Mouse (Mus musculus) thymus, adult 18-20 months (tissue): ENCODE results near the gene Pip5kl1.
A peak's percentile ranks its signal among the peaks of the same experiment; 100 is the strongest.

Experiments used
- DNase-seq, 2 experiments: peaks; one replicate each; pipeline ENCODE4 v3.0.0; 2022; ENCODE audit warnings: mixed read lengths in 2 of 2

Pip5kl1 gene

GRCm38 (mm10) chr2:32585149-32585714, 10.6 kb downstream of the Pip5kl1 start:
- DNase-seq: no peak

- DNase-seq: peak; percentile 84 to 85
These were observed 12.3 kb downstream of the Pip5kl1 start, which contains the start of gene St6galnac4 for GRCm38 (mm10) chr2:32586871-32587351. Gene St6galnac4, plus strand, starts transcription at chr2:32587095.

- no peak for DNase-seq
These were observed 13.2 kb downstream of the Pip5kl1 start for GRCm38 (mm10) chr2:32587731-32588321.

DNA sequence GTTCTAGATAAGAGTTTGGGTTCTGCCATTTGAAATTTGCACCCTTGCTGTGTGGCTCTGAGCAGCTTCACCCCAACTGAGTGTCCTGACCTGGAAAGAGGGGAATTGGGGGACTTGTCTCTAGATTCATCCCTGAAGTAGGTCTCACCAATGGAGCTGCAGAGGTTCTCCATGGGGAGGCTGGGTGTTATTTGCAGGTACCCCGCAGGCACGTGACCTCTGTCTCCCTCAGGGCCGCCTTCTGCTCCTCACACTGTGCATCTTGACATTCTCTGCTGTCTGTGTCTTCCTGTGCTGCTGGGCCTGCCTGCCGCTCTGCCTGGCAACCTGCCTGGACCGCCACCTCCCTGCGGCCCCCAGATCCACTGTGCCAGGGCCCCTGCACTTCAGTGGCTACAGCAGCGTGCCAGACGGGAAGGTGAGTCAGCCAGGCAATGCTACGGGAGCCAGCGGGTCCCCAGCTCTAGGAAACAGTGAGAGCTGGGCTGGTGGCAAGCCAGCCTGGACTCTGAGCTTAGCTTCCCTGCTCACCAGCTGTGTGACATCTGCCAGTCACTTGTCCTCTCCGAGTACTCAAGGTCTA, 14.7 kb downstream of the Pip5kl1 start:
- DNase-seq: no peak

DNA sequence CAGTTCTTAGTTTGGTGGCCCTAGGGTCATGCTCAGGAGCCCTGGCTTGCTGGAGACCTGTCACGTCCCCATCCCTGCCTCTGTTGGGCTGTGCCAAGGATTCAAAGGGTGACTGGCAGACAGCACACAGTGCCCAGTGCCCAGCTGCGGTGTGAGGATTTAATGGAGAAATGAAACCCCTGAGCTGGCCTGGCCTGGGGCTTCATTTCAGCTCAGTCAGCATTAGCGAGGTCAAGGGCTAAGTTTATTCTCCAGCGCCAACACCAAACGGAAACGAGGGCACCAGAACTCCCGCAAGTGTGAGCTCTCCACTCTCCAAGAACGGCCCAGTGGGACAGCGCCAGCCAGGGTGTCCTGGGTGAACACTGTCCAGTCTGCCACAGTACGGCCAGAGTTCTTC, 15.6 kb downstream of the Pip5kl1 start:
- no peak for DNase-seq

- DNase-seq: no peak
These were observed 16.7 kb downstream of the Pip5kl1 start for GRCm38 (mm10) chr2:32591249-32591648.

DNA sequence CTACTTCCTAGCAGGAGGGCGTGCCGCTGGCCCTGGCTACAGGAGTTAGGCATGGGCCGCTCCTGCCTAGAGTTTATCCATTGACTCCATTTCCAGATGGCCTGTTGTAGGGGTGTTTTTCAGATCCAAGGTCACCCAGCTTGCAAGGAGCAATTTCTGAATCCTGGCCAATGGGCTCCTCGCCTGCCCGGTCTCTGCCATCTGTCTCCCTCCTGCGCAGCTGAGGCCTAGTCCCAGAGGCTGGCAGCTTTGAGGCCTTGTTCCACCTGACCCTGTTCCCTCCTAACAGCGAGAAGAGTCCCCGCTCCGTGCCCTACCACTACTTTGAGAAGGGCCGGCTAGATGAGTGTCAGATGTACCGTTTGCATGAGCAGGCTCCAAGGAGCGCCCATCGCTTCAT, 22.1 kb downstream of the Pip5kl1 start:
- no peak for DNase-seq

DNA sequence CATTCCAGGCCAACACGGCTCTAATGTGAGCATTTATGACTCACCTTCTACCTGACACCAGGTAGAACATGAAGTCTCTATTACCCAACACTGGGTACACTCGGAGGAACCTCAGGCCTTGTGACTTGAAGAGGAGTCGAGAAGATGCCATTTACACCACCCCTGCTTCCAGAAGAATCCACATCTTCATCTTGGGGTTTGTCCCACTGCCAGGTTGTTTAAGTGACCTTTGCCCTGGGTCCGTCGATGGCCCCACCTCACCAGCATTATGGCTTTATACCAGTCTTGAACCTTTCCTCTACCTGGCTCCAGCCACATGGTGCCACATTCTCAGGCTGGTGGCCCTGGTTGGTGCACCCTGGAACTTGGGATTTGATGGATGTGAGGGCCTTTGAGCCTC, 22.7 kb downstream of the Pip5kl1 start:
- no peak for DNase-seq

DNA sequence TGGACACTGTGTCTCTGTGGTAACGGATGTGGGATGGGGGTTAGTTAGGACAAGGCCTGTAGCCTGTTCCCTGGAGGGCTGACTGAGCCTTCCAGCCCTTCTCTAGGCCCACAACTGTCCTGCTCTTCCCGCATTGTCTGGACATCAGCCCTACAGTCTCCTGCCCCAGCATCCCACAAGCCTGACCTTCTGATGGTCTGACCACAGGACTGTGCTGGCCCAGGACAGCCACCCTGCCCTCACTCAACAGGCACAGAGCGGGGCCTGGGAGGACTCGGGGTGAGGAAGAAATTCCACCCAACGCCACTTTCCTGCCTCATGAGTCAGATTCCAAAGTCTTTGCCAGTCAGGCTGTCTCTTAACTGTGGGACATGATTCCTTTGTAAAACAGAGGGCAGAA, 23.1 kb downstream of the Pip5kl1 start:
- no peak for DNase-seq

- DNase-seq: no peak
These were observed 23.9 kb downstream of the Pip5kl1 start for GRCm38 (mm10) chr2:32598506-32598905.

DNA sequence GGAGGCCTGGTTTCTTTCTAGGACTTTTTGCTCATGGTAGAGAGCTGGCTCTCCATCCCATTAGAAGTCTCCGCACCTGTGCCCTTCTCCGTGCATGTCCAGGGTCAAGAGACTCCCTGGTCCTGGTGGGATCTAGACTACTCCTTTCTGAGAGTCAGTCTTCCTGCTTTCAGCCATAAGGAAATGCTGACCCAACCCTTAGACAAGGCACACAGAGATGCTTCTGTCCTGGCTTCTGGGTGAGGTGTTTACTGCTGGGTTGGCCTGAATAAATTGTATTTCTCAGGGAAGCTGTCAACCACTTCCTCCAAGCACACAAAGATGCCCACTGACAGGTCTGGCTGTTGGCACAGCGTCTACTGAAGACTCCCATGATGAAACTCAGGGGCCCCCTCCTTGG, 24.8 kb downstream of the Pip5kl1 start, which contains the start of gene St6galnac6:
TSS of gene St6galnac6 (plus strand) at position 301 of the 400 bp plus-strand sequence.
- no peak for DNase-seq

DNA sequence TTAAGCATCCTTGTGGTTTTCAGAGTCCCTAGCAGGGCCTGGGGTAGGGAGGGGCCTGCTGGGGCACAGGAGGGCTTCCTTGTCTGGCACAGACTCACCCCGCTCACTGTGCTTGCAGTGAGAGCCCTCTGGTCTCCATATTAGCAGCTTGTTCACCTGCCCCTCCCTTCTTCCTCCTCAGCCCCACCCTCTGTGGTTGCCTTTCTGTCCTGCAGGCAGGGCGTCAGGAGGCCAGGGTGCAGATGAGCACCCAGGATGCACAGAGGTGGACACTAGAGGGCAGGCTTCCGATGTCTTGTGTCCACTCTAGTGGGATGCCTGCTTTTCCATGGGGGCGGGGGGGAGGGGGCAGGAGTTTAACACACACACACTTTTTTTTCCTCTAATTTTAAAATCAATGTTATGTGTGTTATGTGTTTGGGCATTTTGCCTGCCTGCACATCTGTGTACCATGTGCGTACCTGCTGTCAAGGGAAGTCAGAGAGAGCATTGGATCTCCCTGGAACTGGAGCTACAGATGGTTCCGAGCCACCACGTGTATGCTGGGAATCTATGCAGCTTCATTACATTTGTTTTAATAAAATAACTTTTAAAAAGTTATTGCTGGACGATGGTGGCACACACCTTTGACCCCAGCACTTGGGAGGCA, 26.9 kb downstream of the Pip5kl1 start:
- DNase-seq: no peak

DNA sequence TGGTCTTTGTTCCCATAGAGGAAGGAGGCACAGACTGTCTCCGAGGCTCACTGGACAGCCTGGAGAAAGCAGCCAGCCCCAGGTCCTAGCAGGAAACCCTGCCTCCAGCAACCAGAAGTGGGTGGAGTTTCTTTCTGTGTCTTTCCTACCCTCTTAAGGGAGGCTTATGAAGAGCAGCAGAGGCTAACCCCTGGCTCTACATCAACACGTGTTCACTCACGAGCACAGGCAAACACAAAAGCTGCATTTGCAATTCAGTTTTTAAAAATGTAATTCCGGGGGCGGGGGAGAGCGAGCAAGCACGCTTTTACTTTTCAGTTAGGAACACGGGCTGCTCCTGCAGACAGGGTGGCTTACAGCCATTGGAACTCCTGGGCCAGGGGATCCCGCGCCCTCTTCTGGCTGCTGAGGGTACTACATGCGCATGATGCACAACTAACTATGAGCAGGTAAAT, 28.0 kb downstream of the Pip5kl1 start:
- DNase-seq: peak; percentile 65 to 68

DNA sequence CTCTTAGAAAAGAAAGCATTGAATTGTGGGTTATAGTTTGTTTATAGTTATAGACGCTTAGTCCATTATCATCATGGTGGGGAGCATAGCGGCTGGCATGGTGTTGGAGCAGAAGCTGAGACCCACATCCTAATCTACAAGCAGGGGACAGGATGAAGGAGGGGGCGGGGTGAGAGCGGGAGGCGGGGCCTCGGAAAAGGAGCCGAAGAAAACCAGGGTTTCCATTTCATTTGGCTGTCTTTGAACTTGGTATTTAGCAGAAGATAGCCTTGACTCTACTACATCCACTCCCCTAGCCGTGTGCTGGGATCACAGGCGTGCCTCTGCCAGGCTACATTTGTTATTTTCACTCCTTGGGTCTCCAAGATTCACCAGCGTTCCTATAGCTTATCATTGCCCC, 30.0 kb downstream of the Pip5kl1 start:
- DNase-seq: no peak

- peak; percentile 53 to 60 for DNase-seq
These were observed 31.9 kb downstream of the Pip5kl1 start for GRCm38 (mm10) chr2:32606161-32607142.

DNA sequence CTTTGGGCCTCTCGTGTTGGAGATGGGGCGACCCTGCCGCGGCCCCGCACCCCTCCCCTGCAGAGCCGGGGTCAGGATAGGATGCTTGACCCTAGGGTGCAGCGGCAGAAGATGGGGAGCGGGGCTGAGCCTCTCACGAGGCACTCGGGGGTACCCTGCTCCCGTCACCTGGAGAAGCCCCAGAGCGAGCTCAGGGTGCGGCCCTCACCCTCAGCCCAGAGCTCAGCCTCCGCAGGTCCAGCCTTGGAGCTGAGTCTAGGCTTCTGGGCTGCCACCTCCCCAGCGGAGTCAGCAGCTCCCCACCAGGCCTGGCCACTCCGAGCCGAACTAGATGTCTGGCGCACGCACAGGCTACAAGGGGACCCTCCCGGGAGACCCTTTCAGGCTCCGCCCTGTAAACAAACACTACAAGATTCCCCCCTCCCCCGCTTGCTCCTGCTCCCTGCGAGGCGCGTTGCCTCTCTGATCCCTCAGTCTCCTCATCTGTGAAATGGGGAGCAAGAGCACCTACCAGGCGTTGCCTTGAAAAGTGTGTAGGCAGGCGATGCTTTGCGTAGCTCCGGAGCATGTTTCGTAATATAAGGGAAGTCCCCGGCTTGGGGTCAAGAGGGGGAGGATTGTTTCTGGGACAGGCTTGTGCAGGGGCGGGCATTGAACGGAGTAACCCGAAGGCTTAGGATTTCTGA, 32.8 kb downstream of the Pip5kl1 start:
- no peak for DNase-seq

- DNase-seq: peak in 1 of 2 experiments; percentile 35
These were observed 33.7 kb downstream of the Pip5kl1 start for GRCm38 (mm10) chr2:32608141-32608777.

DNA sequence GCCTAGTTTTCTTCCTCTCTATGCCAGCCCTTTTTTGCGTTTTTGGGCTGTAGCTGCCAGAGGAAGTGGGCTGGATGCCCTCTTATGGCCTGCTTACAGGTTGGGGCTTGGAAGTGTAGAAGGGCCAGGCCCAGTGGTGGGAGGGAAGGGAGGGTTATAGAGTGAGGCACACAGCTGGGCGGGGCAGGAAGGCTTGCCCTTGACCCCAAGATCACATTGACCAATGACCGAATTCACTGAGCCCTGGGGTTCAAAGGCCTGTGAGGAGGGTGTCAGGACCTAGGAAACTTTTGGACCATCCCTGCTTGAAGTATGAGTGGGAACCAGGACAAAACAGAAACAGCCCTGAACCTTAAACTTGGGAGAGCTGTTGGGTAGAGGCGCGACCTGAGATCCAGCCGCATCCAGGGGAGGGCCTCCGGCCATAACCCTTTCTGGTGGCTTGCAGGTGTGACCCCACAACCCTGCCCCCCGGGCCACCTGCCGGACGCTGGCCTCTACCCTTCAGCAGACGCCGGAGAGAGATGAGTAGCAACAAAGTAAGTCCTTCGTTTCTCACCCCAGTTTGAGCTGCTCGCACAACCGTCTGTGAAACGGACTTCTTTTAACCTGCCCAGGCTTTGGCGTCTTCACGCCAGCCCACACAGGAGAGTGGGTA, 34.3 kb downstream of the Pip5kl1 start:
- DNase-seq: no peak

- no peak for DNase-seq
These were observed 36.1 kb downstream of the Pip5kl1 start for GRCm38 (mm10) chr2:32610610-32611229.

GRCm38 (mm10) chr2:32612274-32612673, 37.7 kb downstream of the Pip5kl1 start:
- DNase-seq: no peak
